Mouse (Mus musculus) brown adipose tissue, adult 24 weeks (tissue): ENCODE data around the gene Pdap1. TPM values are rescaled to one million over a fixed set of nuclear protein-coding genes. Genes with fewer than 3 reads are reported as not detected.

Source experiments
- polyA plus RNA-seq: library from polyadenylated mRNA; stranded (reverse); fragments of >200 nt; gene quantifications from 2 replicates; pipeline ENCODE4 v1.2.4, GENCODE M21; 2012; ENCODE audit not compliant: missing spikeins, insufficient read depth, insufficient read length

Pdap1 gene
- polyA plus RNA-seq, 1 experiment, result 96.2 TPM

Other genes with a start within 250 kb of the Pdap1 start
- gene Smurf1, start 174.4 kb downstream of the Pdap1 start, polyA plus RNA-seq, result 12.2 and 15.7 TPM in 2 replicates
- not detected in 2 replicates for gene Gm4871, start 107.5 kb downstream of the Pdap1 start, polyA plus RNA-seq
- not detected in 2 replicates for gene 1700018F24Rik, start 97.2 kb downstream of the Pdap1 start, polyA plus RNA-seq
- gene Arpc1a, start 56.4 kb downstream of the Pdap1 start, polyA plus RNA-seq, result 91.1 and 112 TPM in 2 replicates
- not detected in 2 replicates for gene Kpna7, start 56.2 kb downstream of the Pdap1 start, polyA plus RNA-seq
- 77.2 and 84.9 TPM in 2 replicates for gene Arpc1b, start 26.0 kb downstream of the Pdap1 start, polyA plus RNA-seq
- 116 and 156 TPM in 2 replicates for gene Bud31, start 124 bp upstream of the Pdap1 start, polyA plus RNA-seq
- gene Ptcd1, start 26.9 kb upstream of the Pdap1 start, polyA plus RNA-seq, result 17.8 and 18.9 TPM in 2 replicates
- gene Cpsf4, start 27.0 kb upstream of the Pdap1 start, polyA plus RNA-seq, result 7.7 and 10.4 TPM in 2 replicates
- gene Atp5j2, start 51.8 kb upstream of the Pdap1 start, polyA plus RNA-seq, result 3,242 and 3,801 TPM in 2 replicates
- gene Zkscan14, start 61.6 kb upstream of the Pdap1 start, polyA plus RNA-seq, result 5.2 and 8.1 TPM in 2 replicates
- 9.5 and 10.1 TPM in 2 replicates for gene Zkscan5, start 64.3 kb upstream of the Pdap1 start, polyA plus RNA-seq
- gene Zfp655, start 91.5 kb upstream of the Pdap1 start, polyA plus RNA-seq, result 27.5 and 33.7 TPM in 2 replicates
- 2.7 and 4.0 TPM in 2 replicates for gene Zscan25, start 140.3 kb upstream of the Pdap1 start, polyA plus RNA-seq
- not detected in 2 replicates for gene Cyp3a57, start 205.0 kb upstream of the Pdap1 start, polyA plus RNA-seq